Mouse (Mus musculus) macrophage (primary cell): ENCODE data around the gene Mettl11b. TPM values are rescaled to one million over a fixed set of nuclear protein-coding genes. Genes with fewer than 3 reads are reported as not detected.

Source experiments
- H3K27ac ChIP-seq: fragments of 350-480 bp; formaldehyde crosslinking; 2 replicates; pipeline ENCODE4 v1.9.0; 2021
- H3K36me3 ChIP-seq: fragments of 350-480 bp; formaldehyde crosslinking; 2 replicates; pipeline ENCODE4 v1.9.0; 2021; ENCODE audit errors: inconsistent target
- H3K4me3 ChIP-seq: fragments of 350-480 bp; formaldehyde crosslinking; 2 replicates; pipeline ENCODE4 v1.9.0; 2021; ENCODE audit errors: inconsistent target
- H3K79me2 ChIP-seq: fragments of 350-480 bp; formaldehyde crosslinking; 2 replicates; pipeline ENCODE4 v1.9.0; 2021; ENCODE audit errors: inconsistent target
- WGBS: methylation state at CpG from one replicate; pipeline ENCODE4 v1.1.7; 2026; ENCODE audit warnings: inconsistent platforms; ENCODE audit not compliant: missing documents; 5-methylcytosine and 5-hydroxymethylcytosine counted together
- polyA plus RNA-seq: library from polyadenylated mRNA; stranded (reverse); fragments of 250-400 nt; gene quantifications from 3 replicates; pipeline ENCODE4 v1.2.4, GENCODE M21; 2018; ENCODE audit warnings: inconsistent platforms

Mettl11b gene
- polyA plus RNA-seq, 1 experiment from 2014 or later, result not detected

DNA sequence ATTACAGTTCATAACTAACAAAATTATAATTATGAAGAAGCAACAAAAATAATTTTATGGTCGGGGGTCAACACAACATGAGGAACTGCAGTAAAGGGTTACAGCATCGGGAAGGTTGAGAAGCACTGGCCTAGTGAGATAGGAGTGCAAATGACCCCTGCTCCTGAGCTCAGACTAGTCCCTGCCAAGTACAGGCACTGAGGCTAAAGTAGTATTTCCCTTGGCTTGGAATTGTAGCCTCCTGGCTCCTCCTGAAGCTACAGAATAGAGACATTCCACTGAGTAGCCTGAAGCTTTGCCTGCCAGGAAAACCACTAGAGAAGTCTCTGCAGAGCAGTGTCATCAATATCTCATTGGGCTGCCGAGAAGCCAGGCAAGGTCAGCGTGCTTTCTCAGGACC, 53.7 kb downstream of the Mettl11b start:
- Histone ChIP-seq H3K27ac (no peak overlapping the region), H3K36me3 (no peaks in the 10 kb centered on the region), H3K4me3 (no peak overlapping the region), H3K79me2 (no peaks in the 10 kb centered on the region)
- WGBS, result 89% methylated on average over 4 of the region's 4 CpGs

DNA sequence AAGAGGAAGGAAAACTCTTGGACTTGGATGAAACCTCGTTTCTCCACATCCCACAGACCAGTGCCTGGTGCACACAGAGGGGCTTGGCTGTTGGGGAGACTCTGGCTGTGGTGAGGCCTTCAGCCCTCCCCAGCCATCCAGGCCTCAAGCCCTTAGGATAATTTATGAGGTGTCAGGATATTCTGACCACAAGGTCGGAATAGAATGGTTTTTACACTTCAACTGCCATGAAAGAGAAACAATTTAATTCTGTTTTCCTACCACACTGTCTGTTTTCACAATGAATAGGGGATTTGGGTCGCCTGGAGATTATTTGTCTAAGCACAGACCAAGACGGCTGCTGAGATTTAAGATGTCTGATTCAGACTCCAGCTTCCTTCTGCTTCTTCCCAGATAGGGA, 54.3 kb downstream of the Mettl11b start:
- Histone ChIP-seq H3K79me2 (no peaks in the 10 kb centered on the region), H3K27ac (no peak overlapping the region), H3K4me3 (no peak overlapping the region), H3K36me3 (no peaks in the 10 kb centered on the region)
- WGBS, result 38% methylated on average over 4 of the region's 4 CpGs

DNA sequence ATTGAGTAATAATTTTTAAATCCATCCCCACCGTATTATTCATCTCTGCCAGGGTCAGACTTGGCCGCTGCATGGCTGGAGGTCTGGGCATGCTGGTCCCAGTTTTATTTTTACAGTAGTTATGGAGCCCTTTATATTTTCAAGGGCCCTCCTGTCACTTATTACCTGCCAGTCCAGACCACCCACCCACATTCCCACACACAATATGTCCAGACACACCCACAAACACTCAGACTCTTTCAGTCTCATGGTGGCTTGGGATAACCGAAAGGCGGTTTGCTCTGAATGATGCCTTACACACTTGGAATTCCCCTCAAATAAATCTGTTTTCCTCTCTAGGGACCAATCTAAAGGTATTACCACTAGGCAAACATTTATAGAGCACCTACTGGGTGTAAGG, 55.1 kb downstream of the Mettl11b start:
- Histone ChIP-seq H3K79me2 (no peaks in the 10 kb centered on the region), H3K4me3 (no peak overlapping the region), H3K36me3 (no peaks in the 10 kb centered on the region), H3K27ac (no peak overlapping the region)
- WGBS, result 95% methylated on average over 4 of the region's 4 CpGs

DNA sequence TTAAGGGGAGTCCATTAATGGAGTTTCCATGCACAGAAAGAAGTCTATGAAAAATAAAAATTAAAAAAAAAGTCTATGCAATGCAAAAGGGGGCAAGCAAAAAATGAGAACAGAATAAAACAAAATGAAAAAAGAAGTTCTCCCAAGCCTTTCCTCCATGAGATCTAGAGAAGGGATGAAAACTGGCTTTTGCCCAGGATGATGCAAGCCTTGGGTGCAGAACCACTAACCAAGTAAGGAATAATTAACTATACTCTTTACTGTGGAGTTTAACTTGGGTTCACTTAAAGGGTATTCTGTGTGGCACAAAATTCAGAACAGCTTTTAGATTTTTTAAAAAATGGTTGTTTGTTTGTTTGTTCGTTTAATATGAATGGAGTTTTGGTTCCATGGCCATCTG, 62.6 kb downstream of the Mettl11b start:
- 60% methylated on average over 1 of the region's 1 CpGs for WGBS
- Histone ChIP-seq H3K27ac (no peak overlapping the region), H3K79me2 (no peaks in the 10 kb centered on the region), H3K36me3 (no peaks in the 10 kb centered on the region), H3K4me3 (no peak overlapping the region)

DNA sequence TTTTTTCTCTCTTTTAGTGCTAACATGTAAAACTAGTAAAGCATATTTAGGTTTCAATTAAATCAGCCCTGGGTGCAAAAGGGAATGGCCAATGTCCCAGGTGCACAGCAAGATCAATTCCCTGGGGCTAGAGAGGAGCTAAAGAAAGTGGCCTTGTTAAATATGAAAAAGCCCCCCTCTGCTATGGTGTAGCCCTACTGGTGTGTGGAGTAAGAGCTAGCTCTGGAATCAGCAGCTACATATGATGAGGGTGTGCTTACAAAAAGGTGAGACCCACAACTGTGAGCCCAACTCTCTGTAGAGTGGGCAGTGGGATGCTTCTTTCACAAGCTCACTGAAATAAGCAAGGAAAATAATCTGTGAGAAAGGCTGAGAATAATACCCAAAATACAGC, 66.5 kb downstream of the Mettl11b start:
- Histone ChIP-seq H3K27ac (no peak overlapping the region), H3K36me3 (no peaks in the 10 kb centered on the region), H3K4me3 (no peak overlapping the region), H3K79me2 (no peaks in the 10 kb centered on the region)

DNA sequence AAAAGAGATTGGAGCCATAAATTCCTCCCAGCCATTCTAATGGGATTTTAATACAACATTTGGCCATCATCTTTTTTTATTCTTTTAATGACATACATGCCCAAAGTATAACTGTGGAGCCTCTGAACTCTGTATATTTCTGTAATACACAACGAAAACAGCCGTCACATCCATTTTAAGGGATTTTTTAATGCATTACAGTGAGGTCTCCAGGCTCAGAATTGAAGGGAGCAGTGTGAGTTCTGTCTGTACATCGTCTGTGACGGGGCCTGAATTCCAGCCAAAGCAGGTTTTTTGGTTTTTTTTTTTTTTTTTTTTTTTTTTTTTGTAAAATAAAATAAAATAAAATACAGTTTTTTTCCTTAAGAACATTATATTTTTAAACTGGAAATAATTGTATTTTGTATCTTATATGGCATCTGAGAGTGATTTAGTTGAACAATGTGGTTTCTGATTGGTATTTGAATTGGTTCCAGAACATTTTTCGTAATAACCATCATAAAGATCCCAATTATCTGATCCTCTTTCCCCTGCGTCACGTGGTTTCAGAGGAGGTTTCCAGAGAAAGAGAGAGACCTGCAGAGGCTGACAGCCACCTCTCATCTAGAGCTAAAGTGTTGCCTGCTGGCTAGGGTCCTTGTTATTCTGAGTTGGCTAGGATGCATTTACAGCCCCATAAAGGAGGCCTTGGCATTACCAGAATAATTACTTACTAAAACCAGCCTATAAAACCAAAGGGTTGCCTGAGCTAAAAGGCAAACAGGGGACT, 67.1 kb downstream of the Mettl11b start:
- WGBS, result 85% methylated on average over 7 of the region's 7 CpGs
- Histone ChIP-seq H3K27ac (no peak overlapping the region), H3K36me3 (no peaks in the 10 kb centered on the region)

DNA sequence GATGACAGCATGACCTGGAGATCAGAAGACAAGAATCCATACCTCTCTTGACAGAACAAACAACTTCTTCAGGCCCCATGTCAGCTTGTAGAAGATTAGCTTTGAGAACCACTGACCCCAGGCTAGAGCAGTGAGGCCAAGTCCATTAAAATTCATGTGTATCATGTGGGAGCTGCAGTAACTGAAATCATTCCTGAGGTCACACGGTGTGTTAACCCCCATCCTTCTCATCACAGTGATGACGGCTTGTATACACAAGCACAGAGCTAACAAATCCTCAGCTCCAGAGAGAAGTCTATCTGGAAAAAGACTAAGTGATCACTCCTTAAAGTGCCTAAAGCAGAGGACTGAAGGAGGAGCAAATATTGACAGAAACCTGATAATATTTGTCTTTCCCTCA, 68.0 kb downstream of the Mettl11b start:
- 89% methylated on average over 2 of the region's 2 CpGs for WGBS
- H3K4me3 ChIP-seq, result no peak overlapping the region

More for the DNA sequence above, 67.1 kb downstream of the Mettl11b start:
- H3K4me3 ChIP-seq, result no peak overlapping the region
- H3K79me2 ChIP-seq, result no peaks in the 10 kb centered on the region

DNA sequence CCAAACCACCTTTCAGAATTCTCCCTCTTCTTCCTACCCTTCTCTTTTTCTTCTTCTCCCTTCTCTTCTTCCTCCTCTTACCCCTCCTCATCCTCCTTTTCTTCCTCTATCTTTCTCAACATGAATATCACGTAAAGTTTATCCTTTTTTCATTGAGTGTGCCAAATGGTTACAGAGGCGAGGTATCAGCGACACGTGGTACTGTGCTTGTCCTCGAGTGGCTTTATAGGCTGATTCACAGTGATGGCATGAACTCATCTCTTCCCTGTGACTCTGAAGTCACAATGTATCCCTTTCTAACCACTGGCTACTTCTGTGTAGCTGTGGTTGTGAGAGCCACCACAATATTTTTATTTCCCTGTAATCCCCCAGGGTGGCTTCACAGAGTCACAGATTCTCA, 68.6 kb downstream of the Mettl11b start:
- 94% methylated on average over 5 of the region's 5 CpGs for WGBS
- Histone ChIP-seq H3K4me3 (no peak overlapping the region), H3K36me3 (no peaks in the 10 kb centered on the region), H3K79me2 (no peaks in the 10 kb centered on the region), H3K27ac (no peak overlapping the region)

More for the DNA sequence above, 68.0 kb downstream of the Mettl11b start:
- H3K79me2 ChIP-seq, result no peaks in the 10 kb centered on the region
- no peak overlapping the region for H3K27ac ChIP-seq
- H3K36me3 ChIP-seq, result no peaks in the 10 kb centered on the region

Other genes with a start within 250 kb of the Mettl11b start
- gene Kifap3, start 54.4 kb upstream of the Mettl11b start, polyA plus RNA-seq, result 11.3 to 16.0 TPM (median 11.6 TPM) in 3 replicates
- gene Scyl3, start 203.9 kb upstream of the Mettl11b start, polyA plus RNA-seq, result 14.2 to 17.7 TPM (median 16.2 TPM) in 3 replicates